In genomic region chr3:121892675-121893074, GRCm38 (mm10) we compare ENCODE assay signal across 18 mouse cellular contexts.
"Had no signal": no experiment of that assay in that cellular context is flagged by ENCODE, and none has a peak within 500 bp of the region (broad histone marks: within the 10 kb centered on the region; RNA-seq: fewer than 3 reads in every experiment).

No protein-coding gene starts in this region.

- ATAC-seq: lung, postnatal 0 days; midbrain, embryonic 13.5 days; midbrain, embryonic 15.5 days had no signal

- H3K4me1 ChIP-seq: midbrain, embryonic 15.5 days; neural tube, embryonic 12.5 days had no signal

- H3K4me3 ChIP-seq: lung, embryonic 15.5 days; megakaryocyte, embryonic 14.5 days; midbrain, embryonic 13.5 days; midbrain, embryonic 15.5 days; neural tube, embryonic 12.5 days had no signal

- H3K4me2 ChIP-seq: lung, embryonic 15.5 days; midbrain, embryonic 11.5 days; midbrain, embryonic 13.5 days; midbrain, embryonic 15.5 days; neural tube, embryonic 12.5 days had no signal

- H3K9ac ChIP-seq: lung, embryonic 15.5 days; midbrain, embryonic 13.5 days; midbrain, embryonic 15.5 days; neural tube, embryonic 12.5 days had no signal

- H3K27ac ChIP-seq: lung, embryonic 15.5 days; macrophage; midbrain, embryonic 13.5 days; midbrain, embryonic 15.5 days; neural tube, embryonic 12.5 days had no signal

- H3K36me3 ChIP-seq: lung, embryonic 15.5 days; midbrain, embryonic 13.5 days; midbrain, embryonic 15.5 days; neural tube, embryonic 12.5 days had no signal

- H3K9me3 ChIP-seq: lung, embryonic 15.5 days; megakaryocyte, embryonic 14.5 days; midbrain, embryonic 13.5 days; midbrain, embryonic 15.5 days; neural tube, embryonic 12.5 days had no signal

- DNase-seq: lung, adult 2 months; lung, postnatal 14 days; lung, postnatal 36 days; right cerebral cortex, adult 18-20 months; right cerebral cortex, postnatal 25 days; right cerebral cortex, postnatal 4 days; spleen, adult 18-20 months; thymus, adult 18-20 months; thymus, postnatal 14 days; thymus, postnatal 36 days had no signal

- H3K27me3 ChIP-seq: lung, embryonic 15.5 days; neural tube, embryonic 12.5 days had no signal
